19 mouse cellular contexts compared by ENCODE assay signal in the genomic region with DNA sequence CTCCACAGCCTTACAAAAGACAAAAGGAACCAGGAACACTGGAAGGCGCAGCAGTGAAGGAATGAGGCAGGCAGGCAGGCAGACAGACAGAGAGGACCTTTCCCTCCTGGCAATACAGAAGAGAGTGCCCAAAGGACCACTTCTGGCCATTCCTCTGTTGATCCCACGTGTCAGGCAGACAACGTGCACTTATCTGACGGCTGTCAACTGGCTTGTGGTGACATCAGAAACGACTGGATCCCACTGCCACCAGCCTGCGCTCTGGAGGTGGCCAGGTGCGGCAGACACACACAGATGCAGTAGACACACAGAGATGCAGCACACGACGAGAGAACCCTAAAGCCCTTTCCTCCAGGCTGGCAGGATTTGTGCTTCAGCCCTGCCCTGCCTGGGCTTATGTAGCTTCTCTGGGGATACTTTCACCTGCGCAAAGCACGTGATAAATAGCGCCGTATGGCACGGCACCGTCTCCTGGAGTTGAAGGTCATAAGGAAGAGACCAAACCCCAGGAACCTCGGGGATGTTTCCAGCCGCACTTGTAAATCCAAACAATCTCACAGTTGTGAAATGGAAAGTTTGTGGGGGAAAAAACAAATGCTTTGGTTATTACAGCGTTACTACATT.
DNase-seq lines count a peak whose midpoint lies in the region; ATAC-seq and TF ChIP-seq lines count a peak whose summit lies in the region.
"Had no signal": no experiment of that assay in that cellular context is flagged by ENCODE, and none has a peak within 500 bp of the region (broad histone marks: within the 10 kb centered on the region; RNA-seq: fewer than 3 reads in every experiment).

No protein-coding gene starts in this region.

- no peak for ATAC-seq in heart, embryonic 14.5 days (ENCODE audit: insufficient number of reproducible peaks, insufficient read depth, low FRiP score, low read depth)
- ATAC-seq in intestine, embryonic 15.5 days, result peak; percentile 66
- ATAC-seq in stomach, postnatal 0 days (ENCODE audit: low FRiP score, low TSS enrichment), result peak; percentile 46; the same call in 1 of the 2 replicates

- no peak for TF ChIP-seq POLR2A in CH12.LX (IDR thresholded peaks at IDR 0.05; ENCODE audit: low read depth, low read length)

- no peak for TF ChIP-seq RAD21 in CH12.LX (IDR thresholded peaks at IDR 0.05; ENCODE audit: low read depth, low read length)

- H3K4me1 ChIP-seq in heart, embryonic 14.5 days (ENCODE audit: control insufficient read depth in 2 of 2, insufficient read depth in 2 of 2, low read length in 2 of 2), result peaks cover 6 to 7% of the 10 kb centered on the region in 2 experiments; a peak in 3 of 4 replicates
- H3K4me1 ChIP-seq in CH12.LX (ENCODE audit: control insufficient read depth in 1 of 2, insufficient read depth in 2 of 2), result peaks cover 22 to 29% of the 10 kb centered on the region in 2 experiments
- H3K4me1 ChIP-seq in intestine, embryonic 15.5 days (replicated peaks), result peaks cover 3% of the 10 kb centered on the region; the same call in 1 of the 2 replicates
- H3K4me1 ChIP-seq in stomach, postnatal 0 days (replicated peaks; ENCODE audit: control insufficient read depth, insufficient read depth), result no peaks in the 10 kb centered on the region
- H3K4me1 ChIP-seq: forebrain, embryonic 12.5 days; hindbrain, embryonic 12.5 days had no signal

- dilution Hi-C loops in CH12.LX (cut with MboI; ENCODE audit: extremely low pct_ligation_motif_present, extremely low pct_unique_long_range_greater_than_20kb, low sequenced_read_pairs), result no loop called here

- H3K27ac ChIP-seq in heart, embryonic 14.5 days (replicated peaks in 1 of 2; ENCODE audit: control insufficient read depth in 1 of 2, insufficient read depth in 1 of 2, low read depth in 2 of 2, low read length in 2 of 2), result no peak overlapping the region
- no peak overlapping the region for H3K27ac ChIP-seq in CH12.LX (ENCODE audit: insufficient read depth, low read depth)
- H3K27ac ChIP-seq in intestine, embryonic 15.5 days, result no peak overlapping the region
- peak overlapping the region; percentile 59 for H3K27ac ChIP-seq in stomach, postnatal 0 days (replicated peaks)
- H3K27ac ChIP-seq: forebrain, embryonic 12.5 days; hindbrain, embryonic 12.5 days had no signal

- in situ Hi-C loops in CH12.LX (cut with MboI; ENCODE audit: low pct_ligation_motif_present, low pct_unique_long_range_greater_than_20kb, low sequenced_read_pairs), result no loop called here

- no peak overlapping the region for H3K4me3 ChIP-seq in heart, embryonic 14.5 days (ENCODE audit: control insufficient read depth in 1 of 2, insufficient read depth in 1 of 2, low read depth in 1 of 2, low read length in 2 of 2)
- H3K4me3 ChIP-seq in CH12.LX (replicated peaks in 1 of 3; ENCODE audit: low read depth in 2 of 3, low read length in 2 of 3, poor library complexity in 1 of 3), result no peak overlapping the region
- no peak overlapping the region for H3K4me3 ChIP-seq in intestine, embryonic 15.5 days (replicated peaks)
- H3K4me3 ChIP-seq in stomach, postnatal 0 days (ENCODE audit: low read depth, low read length), result no peak overlapping the region; the same call in 1 of the 2 replicates
- H3K4me3 ChIP-seq: forebrain, embryonic 12.5 days; hindbrain, embryonic 12.5 days had no signal

- H3K9ac ChIP-seq in heart, embryonic 14.5 days (ENCODE audit: low read length), result no peak overlapping the region
- H3K9ac ChIP-seq in CH12.LX (ENCODE audit: insufficient read depth, low read depth), result no peak overlapping the region
- H3K9ac ChIP-seq in intestine, embryonic 15.5 days, result no peak overlapping the region
- H3K9ac ChIP-seq in stomach, postnatal 0 days (ENCODE audit: low read length), result no peak overlapping the region
- H3K9ac ChIP-seq: forebrain, embryonic 12.5 days; hindbrain, embryonic 12.5 days had no signal

- no peak for DNase-seq in heart, adult 9 months (ENCODE audit: low spot score in 2 of 2)
- DNase-seq in CH12.LX (ENCODE audit: extremely low read depth), result no peak
- DNase-seq in stomach, postnatal 0 days (ENCODE audit: low spot score), result peak; percentile 34
- no peak for DNase-seq in gastrocnemius, adult 8-10 months (ENCODE audit: low spot score in 2 of 2)
- DNase-seq in embryo, embryonic 10.5 days (ENCODE audit: low spot score), result no peak
- DNase-seq: B cell, adult 2 months; cerebellum, adult 2 months; gastrocnemius, postnatal 10 days; heart, adult 18-20 months; kidney, postnatal 36 days; layer of hippocampus, adult 9-11 months; lung, adult 2 months; right cerebral cortex, adult 18-20 months; spleen, adult 18-20 months had no signal

- no peaks in the 10 kb centered on the region for H3K9me3 ChIP-seq in heart, embryonic 14.5 days (ENCODE audit: control insufficient read depth, low read length)
- H3K9me3 ChIP-seq in CH12.LX (replicated peaks; ENCODE audit: low read length), result peaks cover 3% of the 10 kb centered on the region
- no peaks in the 10 kb centered on the region for H3K9me3 ChIP-seq in intestine, embryonic 15.5 days
- H3K9me3 ChIP-seq in stomach, postnatal 0 days (ENCODE audit: control insufficient read depth, low read length), result no peaks in the 10 kb centered on the region
- H3K9me3 ChIP-seq: forebrain, embryonic 12.5 days; hindbrain, embryonic 12.5 days had no signal

- H3K4me2 ChIP-seq in heart, embryonic 14.5 days (ENCODE audit: low read length), result peak overlapping the region; percentile 41
- H3K4me2 ChIP-seq in CH12.LX (ENCODE audit: insufficient read depth, low read depth, poor library complexity, severe bottlenecking), result no peak overlapping the region
- H3K4me2 ChIP-seq in intestine, embryonic 15.5 days (replicated peaks), result peak overlapping the region; percentile 48
- peak overlapping the region; percentile 35; the same call in 1 of the 2 replicates for H3K4me2 ChIP-seq in stomach, postnatal 0 days (replicated peaks; ENCODE audit: low read depth)
- H3K4me2 ChIP-seq: forebrain, embryonic 12.5 days; hindbrain, embryonic 12.5 days; liver, embryonic 11.5 days had no signal

- H3K27me3 ChIP-seq in heart, embryonic 14.5 days (ENCODE audit: control insufficient read depth, insufficient read depth, low read length), result no peaks in the 10 kb centered on the region
- H3K27me3 ChIP-seq in CH12.LX (replicated peaks), result no peaks in the 10 kb centered on the region
- H3K27me3 ChIP-seq in intestine, embryonic 15.5 days (replicated peaks), result no peaks in the 10 kb centered on the region
- H3K27me3 ChIP-seq in stomach, postnatal 0 days (ENCODE audit: control insufficient read depth, insufficient read depth, low read length), result no peaks in the 10 kb centered on the region
- H3K27me3 ChIP-seq: hindbrain, embryonic 12.5 days had no signal

- H3K79me2 ChIP-seq in CH12.LX (replicated peaks; ENCODE audit: control insufficient read depth, extremely low read depth, insufficient read depth, poor library complexity, severe bottlenecking), result no peaks in the 10 kb centered on the region

- no peak for TF ChIP-seq EP300 in CH12.LX (IDR thresholded peaks at IDR 0.05; ENCODE audit: low read length)
- TF ChIP-seq EP300 in stomach, postnatal 0 days (optimal IDR thresholded peaks at IDR 0.05), result no peak

- H3K36me3 ChIP-seq in heart, embryonic 14.5 days (ENCODE audit: control insufficient read depth, insufficient read depth, low read length), result no peaks in the 10 kb centered on the region
- H3K36me3 ChIP-seq in CH12.LX (replicated peaks in 1 of 2; ENCODE audit: control insufficient read depth in 1 of 2, insufficient read depth in 1 of 2, low read length in 1 of 2), result no peaks in the 10 kb centered on the region
- H3K36me3 ChIP-seq in intestine, embryonic 15.5 days, result no peaks in the 10 kb centered on the region
- H3K36me3 ChIP-seq in stomach, postnatal 0 days (ENCODE audit: control insufficient read depth, insufficient read depth, low read length), result no peaks in the 10 kb centered on the region
- H3K36me3 ChIP-seq: forebrain, embryonic 12.5 days; hindbrain, embryonic 12.5 days had no signal

- TF ChIP-seq CTCF in CH12.LX (conservative IDR thresholded peaks at IDR 0.05 in 1 of 2, IDR thresholded peaks at IDR 0.05 in 1 of 2; ENCODE audit: low read depth in 2 of 2, low read length in 2 of 2), result no peak
- TF ChIP-seq CTCF in stomach, postnatal 0 days (IDR thresholded peaks at IDR 0.05; ENCODE audit: low read depth), result no peak

- WGBS in heart, embryonic 14.5 days, result 45% methylated on average over 18 of the region's 18 CpGs
- 42% methylated on average over 18 of the region's 18 CpGs for WGBS in intestine, embryonic 15.5 days
- 39% methylated on average over 18 of the region's 18 CpGs for WGBS in stomach, postnatal 0 days

TF ChIP-seq in CH12.LX, 34 proteins besides CTCF, POLR2A, EP300 and RAD21:
- TF ChIP-seq IRF4 (IDR thresholded peaks at IDR 0.05; ENCODE audit: low read depth, low read length) (no peak), BHLHE40 (IDR thresholded peaks at IDR 0.05; ENCODE audit: low read depth, low read length) (0 out of 2 replicates have a peak, but pooled peaks have one; percentile 9), JUN (IDR thresholded peaks at IDR 0.05; ENCODE audit: insufficient read depth, low read depth, low read length) (no peak), TCF12 (IDR thresholded peaks at IDR 0.05; ENCODE audit: low read depth, low read length) (0 out of 2 replicates have a peak, but pooled peaks have one; percentile 21), NRF1 (IDR thresholded peaks at IDR 0.05; ENCODE audit: low read depth, low read length) (0 out of 2 replicates have a peak, but pooled peaks have one; percentile 18), MAX (IDR thresholded peaks at IDR 0.05; ENCODE audit: low read length) (peak; percentile 37; the same call in 1 of the 2 replicates), CHD2 (IDR thresholded peaks at IDR 0.05; ENCODE audit: low read length) (no peak)
